Mouse (Mus musculus): ENCODE data around the gene Olfr1449. TPM values are rescaled to one million over a fixed set of nuclear protein-coding genes. Genes with fewer than 3 reads are reported as not detected.
"Not testable (repeated sequence)": the region's sequence is repeated elsewhere in the genome, so short reads cannot be mapped to it uniquely, and the experiment has no call there.

Olfr1449 gene
- not detected in 2 replicates for polyA plus RNA-seq (2012; rRNA removed)

GRCm38 (mm10) chr19:12930540-12930939, at the start of gene Olfr1449:
Olfr1449 (plus strand) TSS chr19:12930840.
- H3K27ac ChIP-seq (ENCODE audit: control insufficient read depth, insufficient read depth, low read length) = no peak within 1 kb of the TSS
- DNase-seq = no peak
- no peaks in the 10 kb centered on the region for H3K27me3 ChIP-seq (ENCODE audit: control insufficient read depth, insufficient read depth, low read length)
- TF ChIP-seq CTCF (IDR thresholded peaks at IDR 0.05; ENCODE audit: borderline replicate concordance, control insufficient read depth, extremely low read depth, insufficient read depth, low read length, poor library complexity) = no peak
- TF ChIP-seq POLR2A (IDR thresholded peaks at IDR 0.05; ENCODE audit: control insufficient read depth, extremely low read depth, insufficient read depth, low read length, poor library complexity) = no peak
- no peak within 1 kb of the TSS for H3K4me3 ChIP-seq (ENCODE audit: control insufficient read depth, insufficient read depth, low read length)
- H3K4me1 ChIP-seq (replicated peaks; ENCODE audit: control insufficient read depth, insufficient read depth, low read length) = no peaks in the 10 kb centered on the region; the same call in 1 of the 2 replicates
- no peaks in the 10 kb centered on the region for H3K36me3 ChIP-seq (ENCODE audit: control insufficient read depth, insufficient read depth, low read length)

- Histone ChIP-seq H3K4me3 (ENCODE audit: control insufficient read depth, insufficient read depth, low read length) (no peak within 1 kb of the TSS), H3K27me3 (ENCODE audit: control insufficient read depth, insufficient read depth, low read length) (no peaks in the 10 kb centered on the region), H3K27ac (ENCODE audit: control insufficient read depth, insufficient read depth, low read length) (no peak within 1 kb of the TSS), H3K4me1 (replicated peaks; ENCODE audit: control insufficient read depth, insufficient read depth, low read length) (no peaks in the 10 kb centered on the region), H3K36me3 (ENCODE audit: control insufficient read depth, insufficient read depth, low read length) (no peaks in the 10 kb centered on the region)
- no peak for TF ChIP-seq CTCF (IDR thresholded peaks at IDR 0.05; ENCODE audit: borderline replicate concordance, control insufficient read depth, extremely low read depth, insufficient read depth, low read length, poor library complexity)
- no peak for TF ChIP-seq POLR2A (IDR thresholded peaks at IDR 0.05; ENCODE audit: control insufficient read depth, extremely low read depth, insufficient read depth, low read length, poor library complexity)
- WGBS = 89% methylated on average over 2 of the region's 2 CpGs
- DNase-seq = no peak
These were observed 47.1 kb upstream of the Olfr1449 start, which contains the start of gene Olfr1445 for GRCm38 (mm10) chr19:12883555-12883954. Olfr1445 (plus strand) TSS chr19:12883855.

GRCm38 (mm10) chr19:12893424-12893823, 37.2 kb upstream of the Olfr1449 start, which contains the start of gene Olfr1446:
Olfr1446 (minus strand) TSS chr19:12893524.
- Histone ChIP-seq H3K4me3 (ENCODE audit: control insufficient read depth, insufficient read depth, low read length) (no peak within 1 kb of the TSS), H3K27ac (ENCODE audit: control insufficient read depth, insufficient read depth, low read length) (no peak within 1 kb of the TSS), H3K27me3 (ENCODE audit: control insufficient read depth, insufficient read depth, low read length) (no peaks in the 10 kb centered on the region), H3K4me1 (replicated peaks; ENCODE audit: control insufficient read depth, insufficient read depth, low read length) (no peaks in the 10 kb centered on the region), H3K36me3 (ENCODE audit: control insufficient read depth, insufficient read depth, low read length) (no peaks in the 10 kb centered on the region)
- WGBS = 86% methylated on average over 1 of the region's 1 CpGs
- TF ChIP-seq CTCF (IDR thresholded peaks at IDR 0.05; ENCODE audit: borderline replicate concordance, control insufficient read depth, extremely low read depth, insufficient read depth, low read length, poor library complexity) = no peak
- DNase-seq = no peak

DNA sequence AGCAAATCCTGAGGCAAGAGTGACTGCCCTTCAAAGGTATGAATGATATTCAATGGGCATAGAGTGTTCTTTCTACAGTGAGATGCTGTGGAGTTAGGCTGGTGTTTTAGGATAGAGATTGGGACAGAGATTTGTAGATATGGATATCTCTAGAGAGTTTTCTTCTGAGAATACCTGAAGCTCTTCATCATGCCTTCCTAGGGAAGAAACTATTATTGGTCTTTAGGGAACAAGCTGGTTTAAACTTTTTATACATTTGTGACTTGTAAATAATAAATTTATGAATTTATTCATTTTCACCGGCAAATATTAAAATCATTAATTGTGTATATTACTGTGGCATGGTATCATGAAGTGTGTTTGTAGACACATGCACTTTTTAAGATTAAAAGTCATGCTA, 27.0 kb upstream of the Olfr1449 start, which contains the start of gene Olfr1447:
Gene Olfr1447 (minus strand): TSS at position 101 of the 400 bp plus-strand sequence.
- no peak for DNase-seq
- Histone ChIP-seq H3K27me3 (ENCODE audit: control insufficient read depth, insufficient read depth, low read length) (no peaks in the 10 kb centered on the region), H3K27ac (ENCODE audit: control insufficient read depth, insufficient read depth, low read length) (no peak within 1 kb of the TSS), H3K4me3 (ENCODE audit: control insufficient read depth, insufficient read depth, low read length) (no peak within 1 kb of the TSS), H3K4me1 (replicated peaks; ENCODE audit: control insufficient read depth, insufficient read depth, low read length) (no peaks in the 10 kb centered on the region), H3K36me3 (ENCODE audit: control insufficient read depth, insufficient read depth, low read length) (no peaks in the 10 kb centered on the region)
- no peak for TF ChIP-seq POLR2A (IDR thresholded peaks at IDR 0.05; ENCODE audit: control insufficient read depth, extremely low read depth, insufficient read depth, low read length, poor library complexity)
- TF ChIP-seq CTCF (IDR thresholded peaks at IDR 0.05; ENCODE audit: borderline replicate concordance, control insufficient read depth, extremely low read depth, insufficient read depth, low read length, poor library complexity) = no peak
- 97% methylated on average over 1 of the region's 1 CpGs for WGBS

DNA sequence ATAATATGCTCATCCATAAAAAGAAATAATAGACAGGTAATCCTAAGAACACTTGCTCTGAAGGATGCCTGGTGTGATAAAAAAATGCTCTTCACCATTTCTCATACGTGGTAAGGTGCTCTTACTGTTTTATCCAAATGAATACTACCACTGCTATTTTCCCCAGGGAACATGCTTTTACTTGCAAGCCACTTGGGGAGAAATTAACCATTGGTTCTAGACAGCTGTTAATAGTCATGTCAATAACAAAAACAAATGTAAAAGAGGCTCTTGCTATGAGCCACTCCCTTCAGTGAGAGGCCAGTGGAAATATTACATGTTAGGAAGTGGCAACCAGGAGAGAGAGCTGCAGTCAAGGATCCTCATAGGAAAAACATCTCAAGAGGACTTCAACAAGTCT, 6.3 kb upstream of the Olfr1449 start, which contains the start of gene Olfr1448:
Gene Olfr1448 (minus strand): TSS at position 101 of the 400 bp plus-strand sequence.
- DNase-seq = no peak
- Histone ChIP-seq H3K36me3 (ENCODE audit: control insufficient read depth, insufficient read depth, low read length) (no peaks in the 10 kb centered on the region), H3K27me3 (ENCODE audit: control insufficient read depth, insufficient read depth, low read length) (no peaks in the 10 kb centered on the region), H3K4me1 (replicated peaks; ENCODE audit: control insufficient read depth, insufficient read depth, low read length) (no peaks in the 10 kb centered on the region), H3K4me3 (ENCODE audit: control insufficient read depth, insufficient read depth, low read length) (no peak within 1 kb of the TSS), H3K27ac (ENCODE audit: control insufficient read depth, insufficient read depth, low read length) (no peak within 1 kb of the TSS)
- WGBS = 80% methylated on average over 1 of the region's 1 CpGs
- TF ChIP-seq POLR2A (IDR thresholded peaks at IDR 0.05; ENCODE audit: control insufficient read depth, extremely low read depth, insufficient read depth, low read length, poor library complexity) (no peak), CTCF (IDR thresholded peaks at IDR 0.05; ENCODE audit: borderline replicate concordance, control insufficient read depth, extremely low read depth, insufficient read depth, low read length, poor library complexity) (no peak)

DNA sequence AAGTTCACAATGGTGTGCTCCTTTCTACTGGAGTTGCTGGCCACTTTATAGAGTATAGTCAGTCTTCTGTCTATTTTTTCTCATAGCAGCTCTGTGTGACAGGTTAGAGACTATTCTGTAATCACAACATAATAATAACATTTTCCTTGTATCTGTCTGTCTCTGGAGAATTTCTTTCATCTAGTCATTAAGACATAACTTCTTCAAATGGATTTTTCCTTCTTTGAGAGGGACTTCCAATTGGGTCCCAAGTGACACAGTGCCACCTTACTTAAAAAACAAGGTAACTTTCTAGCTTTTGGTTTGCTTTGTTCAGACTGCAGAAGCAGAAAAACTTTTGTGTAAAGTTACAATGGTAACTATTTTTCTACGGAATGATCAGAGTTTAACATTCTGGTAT, 19.3 kb downstream of the Olfr1449 start, which contains the start of gene Olfr1450:
Gene Olfr1450 (plus strand): TSS at position 301 of the 400 bp plus-strand sequence.
- Histone ChIP-seq H3K27me3 (ENCODE audit: control insufficient read depth, insufficient read depth, low read length) (no peaks in the 10 kb centered on the region), H3K4me1 (replicated peaks; ENCODE audit: control insufficient read depth, insufficient read depth, low read length) (no peaks in the 10 kb centered on the region), H3K36me3 (ENCODE audit: control insufficient read depth, insufficient read depth, low read length) (no peaks in the 10 kb centered on the region), H3K4me3 (ENCODE audit: control insufficient read depth, insufficient read depth, low read length) (no peak within 1 kb of the TSS), H3K27ac (ENCODE audit: control insufficient read depth, insufficient read depth, low read length) (no peak within 1 kb of the TSS)
- WGBS = 93% methylated on average over 1 of the region's 1 CpGs
- TF ChIP-seq CTCF (IDR thresholded peaks at IDR 0.05; ENCODE audit: borderline replicate concordance, control insufficient read depth, extremely low read depth, insufficient read depth, low read length, poor library complexity) (no peak), POLR2A (IDR thresholded peaks at IDR 0.05; ENCODE audit: control insufficient read depth, extremely low read depth, insufficient read depth, low read length, poor library complexity) (no peak)
- no peak for DNase-seq

- H3K4me3 ChIP-seq (ENCODE audit: control insufficient read depth, insufficient read depth, low read length); H3K36me3 ChIP-seq (ENCODE audit: control insufficient read depth, insufficient read depth, low read length); H3K27me3 ChIP-seq (ENCODE audit: control insufficient read depth, insufficient read depth, low read length); H3K27ac ChIP-seq (ENCODE audit: control insufficient read depth, insufficient read depth, low read length); H3K4me1 ChIP-seq (replicated peaks; ENCODE audit: control insufficient read depth, insufficient read depth, low read length); DNase-seq: not testable (repeated sequence)
- 89% methylated on average over 5 of the region's 5 CpGs for WGBS
These were observed 39.4 kb downstream of the Olfr1449 start for GRCm38 (mm10) chr19:12970082-12970481.

Other genes with a start within 250 kb of the Olfr1449 start
- 0.09 and 0.34 TPM in 2 replicates for gene Keg1, start 235.1 kb upstream of the Olfr1449 start, polyA plus RNA-seq (2012; rRNA removed)
- 2.5 and 3.0 TPM in 2 replicates for gene Cntf, start 165.2 kb upstream of the Olfr1449 start, polyA plus RNA-seq (2012; rRNA removed)
- 20.8 and 21.6 TPM in 2 replicates for gene Zfp91, start 134.7 kb upstream of the Olfr1449 start, polyA plus RNA-seq (2012; rRNA removed)
- 32.2 and 40.4 TPM in 2 replicates for gene Lpxn, start 134.6 kb upstream of the Olfr1449 start, polyA plus RNA-seq (2012; rRNA removed)
- gene Gm5244, start 84.2 kb upstream of the Olfr1449 start, polyA plus RNA-seq (2012; rRNA removed) = 0.15 TPM in 1 of 2 replicates, not detected in the other
- 0.40 and 0.62 TPM in 2 replicates for gene Olfr1444, start 73.6 kb upstream of the Olfr1449 start, polyA plus RNA-seq (2012; rRNA removed)
- gene Olfr1445, start 47.0 kb upstream of the Olfr1449 start, polyA plus RNA-seq (2012; rRNA removed) = 0.09 TPM in 1 of 2 replicates, not detected in the other
- gene Olfr1446, start 37.3 kb upstream of the Olfr1449 start, polyA plus RNA-seq (2012; rRNA removed) = not detected in 2 replicates
- gene Olfr1447, start 27.1 kb upstream of the Olfr1449 start, polyA plus RNA-seq (2012; rRNA removed) = not detected in 2 replicates
- not detected in 2 replicates for gene Olfr1448, start 6.4 kb upstream of the Olfr1449 start, polyA plus RNA-seq (2012; rRNA removed)
- gene Olfr1450, start 19.4 kb downstream of the Olfr1449 start, polyA plus RNA-seq (2012; rRNA removed) = not detected in 2 replicates
- gene Olfr1451, start 64.2 kb downstream of the Olfr1449 start, polyA plus RNA-seq (2012; rRNA removed) = not detected in 2 replicates
- not detected in 2 replicates for gene Olfr1453, start 97.5 kb downstream of the Olfr1449 start, polyA plus RNA-seq (2012; rRNA removed)
- gene Olfr1454, start 129.8 kb downstream of the Olfr1449 start, polyA plus RNA-seq (2012; rRNA removed) = not detected in 2 replicates
- gene Olfr1457, start 167.1 kb downstream of the Olfr1449 start, polyA plus RNA-seq (2012; rRNA removed) = not detected in 2 replicates
- gene Olfr1458, start 175.9 kb downstream of the Olfr1449 start, polyA plus RNA-seq (2012; rRNA removed) = not detected in 2 replicates
- 0.05 TPM in 1 of 2 replicates, not detected in the other for gene Olfr1459, start 218.7 kb downstream of the Olfr1449 start, polyA plus RNA-seq (2012; rRNA removed)
- gene Olfr1461, start 232.2 kb downstream of the Olfr1449 start, polyA plus RNA-seq (2012; rRNA removed) = not detected in 2 replicates